In the genomic region with DNA sequence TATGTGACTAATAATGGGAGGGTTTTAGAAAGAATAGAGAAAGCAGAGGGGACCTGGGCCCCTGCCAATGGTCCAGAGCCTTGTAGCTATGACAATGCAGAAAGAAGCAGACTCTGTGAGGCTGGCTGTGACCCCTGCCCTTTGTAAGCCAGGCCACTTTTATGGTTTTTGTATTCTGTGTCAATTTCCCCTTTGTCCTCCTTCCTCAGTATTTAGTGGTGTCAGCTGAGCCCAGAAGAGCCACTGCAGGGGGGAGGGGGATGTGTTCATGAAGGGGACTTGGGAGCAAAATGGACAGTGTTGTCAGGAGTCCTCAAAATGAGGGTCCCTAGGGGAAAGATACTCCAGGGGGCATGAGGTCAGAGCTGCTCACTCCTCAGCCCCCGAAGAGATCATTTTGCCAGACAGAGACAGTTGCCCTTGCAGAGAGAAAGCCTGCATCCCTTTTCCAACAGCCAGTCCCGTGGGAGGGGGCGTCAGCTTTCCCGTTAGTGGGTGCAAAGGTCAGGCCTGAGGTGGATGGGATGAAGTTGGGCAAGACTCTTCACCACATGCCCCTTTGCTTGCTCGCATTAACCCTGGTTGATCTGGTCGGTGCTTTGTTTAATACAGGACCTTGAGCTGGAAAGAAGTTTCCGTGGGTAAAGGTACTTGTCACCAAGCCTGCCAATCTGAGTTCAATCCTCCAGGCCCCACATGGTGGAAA, we compare ENCODE assay signal across 21 mouse cellular contexts.
A peak's percentile ranks its signal among the peaks of the same experiment; 100 is the strongest.
DNase-seq lines count a peak whose midpoint lies in the region; ATAC-seq lines count a peak whose summit lies in the region.
"Had no signal": no experiment of that assay in that cellular context is flagged by ENCODE, and none has a peak within 500 bp of the region (broad histone marks: within the 10 kb centered on the region; RNA-seq: fewer than 3 reads in every experiment).

No protein-coding gene starts in this region.

- ATAC-seq in liver, embryonic 16.5 days (ENCODE audit: low read depth), result 0 out of 2 replicates have a peak, but pooled peaks have one; percentile 7
- ATAC-seq in neural tube, embryonic 13.5 days (ENCODE audit: low read depth), result no peak
- ATAC-seq in neural tube, embryonic 15.5 days (ENCODE audit: low FRiP score), result no peak
- no peak for ATAC-seq in megakaryocyte-erythroid progenitor cell, adult 5-6 weeks (replicated peaks; ENCODE audit: low FRiP score, low TSS enrichment, poor library complexity, severe bottlenecking)
- ATAC-seq: forebrain, embryonic 14.5 days; inflammation-experienced regulatory T-cells, adult 6 months; intestine, postnatal 0 days had no signal

- H3K27ac ChIP-seq in liver, embryonic 16.5 days (ENCODE audit: low read length), result no peak overlapping the region
- 0 out of 2 replicates have a peak overlapping the region, but pooled peaks have one; percentile 52 for H3K27ac ChIP-seq in neural tube, embryonic 13.5 days (replicated peaks)
- no peak overlapping the region for H3K27ac ChIP-seq in neural tube, embryonic 15.5 days (replicated peaks)
- H3K27ac ChIP-seq: embryonic facial prominence, embryonic 10.5 days; forebrain, embryonic 10.5 days; gastrocnemius, adult 2 months; heart, embryonic 10.5 days; hindbrain, embryonic 15.5 days had no signal

- H3K9ac ChIP-seq in liver, embryonic 16.5 days (ENCODE audit: low read depth, low read length), result no peak overlapping the region
- H3K9ac ChIP-seq in neural tube, embryonic 13.5 days, result no peak overlapping the region
- H3K9ac ChIP-seq in neural tube, embryonic 15.5 days (replicated peaks), result no peak overlapping the region
- H3K9ac ChIP-seq: hindbrain, embryonic 15.5 days had no signal

- no peaks in the 10 kb centered on the region for H3K27me3 ChIP-seq in liver, embryonic 16.5 days (ENCODE audit: control insufficient read depth, insufficient read depth, low read depth, low read length)
- H3K27me3 ChIP-seq in neural tube, embryonic 13.5 days, result peaks cover 12% of the 10 kb centered on the region; the same call in 1 of the 2 replicates
- H3K27me3 ChIP-seq in neural tube, embryonic 15.5 days (replicated peaks), result peaks cover 7% of the 10 kb centered on the region; the same call in 1 of the 2 replicates

- no peak overlapping the region for H3K4me2 ChIP-seq in liver, embryonic 16.5 days (ENCODE audit: low read depth, low read length)
- H3K4me2 ChIP-seq in neural tube, embryonic 13.5 days, result no peak overlapping the region
- no peak overlapping the region for H3K4me2 ChIP-seq in neural tube, embryonic 15.5 days
- H3K4me2 ChIP-seq: hindbrain, embryonic 15.5 days had no signal

- H3K4me1 ChIP-seq in liver, embryonic 16.5 days (ENCODE audit: control insufficient read depth, low read depth, low read length), result peaks cover 5% of the 10 kb centered on the region
- no peaks in the 10 kb centered on the region; the same call in 1 of the 2 replicates for H3K4me1 ChIP-seq in neural tube, embryonic 13.5 days (replicated peaks)
- H3K4me1 ChIP-seq in neural tube, embryonic 15.5 days, result peaks cover 6% of the 10 kb centered on the region
- H3K4me1 ChIP-seq: hindbrain, embryonic 15.5 days had no signal

- DNase-seq in liver, result no peak
- peak; percentile 62 for DNase-seq in embryo, embryonic 10 days (ENCODE audit: low spot score)
- DNase-seq in adrenal gland, postnatal 4 days (ENCODE audit: low spot score in 2 of 2), result no peak
- DNase-seq: adrenal gland, postnatal 14 days; cerebellum, adult 2 months; cerebellum, postnatal 10 days; gastrocnemius, adult 2 months; gastrocnemius, postnatal 25 days; heart, postnatal 10 days; heart, postnatal 4 days had no signal

- WGBS in liver, embryonic 16.5 days (ENCODE audit: insufficient replicate concordance), result 65% methylated on average over 7 of the region's 7 CpGs
- WGBS in neural tube, embryonic 13.5 days, result 38% methylated on average over 7 of the region's 7 CpGs
- WGBS in neural tube, embryonic 15.5 days, result 37% methylated on average over 7 of the region's 7 CpGs

- H3K36me3 ChIP-seq in liver, embryonic 16.5 days (ENCODE audit: control insufficient read depth, insufficient read depth), result no peaks in the 10 kb centered on the region
- no peaks in the 10 kb centered on the region for H3K36me3 ChIP-seq in neural tube, embryonic 13.5 days
- H3K36me3 ChIP-seq in neural tube, embryonic 15.5 days, result no peaks in the 10 kb centered on the region
- H3K36me3 ChIP-seq: embryonic facial prominence, embryonic 10.5 days; forebrain, embryonic 10.5 days; heart, embryonic 10.5 days; hindbrain, embryonic 15.5 days had no signal

- no peaks in the 10 kb centered on the region for H3K9me3 ChIP-seq in liver, embryonic 16.5 days (replicated peaks; ENCODE audit: control insufficient read depth, low read length)
- no peaks in the 10 kb centered on the region for H3K9me3 ChIP-seq in neural tube, embryonic 13.5 days
- H3K9me3 ChIP-seq in neural tube, embryonic 15.5 days (replicated peaks), result no peaks in the 10 kb centered on the region
- H3K9me3 ChIP-seq: embryonic facial prominence, embryonic 10.5 days; forebrain, embryonic 10.5 days; heart, embryonic 10.5 days; hindbrain, embryonic 15.5 days had no signal

- no peak overlapping the region for H3K4me3 ChIP-seq in liver, embryonic 16.5 days (ENCODE audit: low read depth, low read length)
- H3K4me3 ChIP-seq in neural tube, embryonic 13.5 days, result no peak overlapping the region
- no peak overlapping the region for H3K4me3 ChIP-seq in neural tube, embryonic 15.5 days (replicated peaks)
- H3K4me3 ChIP-seq: embryonic facial prominence, embryonic 10.5 days; forebrain, embryonic 10.5 days; gastrocnemius, adult 2 months; heart, embryonic 10.5 days; hindbrain, embryonic 15.5 days had no signal
